Mouse (Mus musculus): ENCODE data around the gene Pdzrn3.
A peak's percentile ranks its signal among the peaks of the same experiment; 100 is the strongest.

The Pdzrn3 gene

GRCm38 (mm10) chr6:101377167-101377934 is at the start of gene Pdzrn3:
Gene Pdzrn3, minus strand, starts transcription at chr6:101377897.
- DNase-seq (ENCODE audit: extremely low spot score) = peak; percentile 70

- DNase-seq (ENCODE audit: extremely low spot score) = no peak
These were observed 49.6 kb upstream of the Pdzrn3 start for GRCm38 (mm10) chr6:101427296-101427695.

GRCm38 (mm10) chr6:101426301-101426700 is 48.6 kb upstream of the Pdzrn3 start:
- DNase-seq (ENCODE audit: extremely low spot score) = no peak

- DNase-seq (ENCODE audit: extremely low spot score) = no peak
These were observed 44.6 kb upstream of the Pdzrn3 start for GRCm38 (mm10) chr6:101422084-101422954.

GRCm38 (mm10) chr6:101418213-101418612 is 40.5 kb upstream of the Pdzrn3 start:
- DNase-seq (ENCODE audit: extremely low spot score) = no peak

GRCm38 (mm10) chr6:101411701-101412100 is 34.0 kb upstream of the Pdzrn3 start:
- peak; percentile 36 for DNase-seq (ENCODE audit: extremely low spot score)

GRCm38 (mm10) chr6:101411064-101411463 is 33.4 kb upstream of the Pdzrn3 start:
- DNase-seq (ENCODE audit: extremely low spot score) = peak; percentile 54

- DNase-seq (ENCODE audit: extremely low spot score) = no peak
These were observed 19.0 kb upstream of the Pdzrn3 start for GRCm38 (mm10) chr6:101396711-101397110.

- no peak for DNase-seq (ENCODE audit: extremely low spot score)
These were observed 18.2 kb upstream of the Pdzrn3 start for GRCm38 (mm10) chr6:101395908-101396307.

- no peak for DNase-seq (ENCODE audit: extremely low spot score)
These were observed 15.1 kb upstream of the Pdzrn3 start for GRCm38 (mm10) chr6:101392801-101393117.

GRCm38 (mm10) chr6:101392107-101392800 is 14.6 kb upstream of the Pdzrn3 start:
- DNase-seq (ENCODE audit: extremely low spot score) = no peak

GRCm38 (mm10) chr6:101385490-101385889 is 7.8 kb upstream of the Pdzrn3 start:
- no peak for DNase-seq (ENCODE audit: extremely low spot score)

- no peak for DNase-seq (ENCODE audit: extremely low spot score)
These were observed 7.3 kb upstream of the Pdzrn3 start for GRCm38 (mm10) chr6:101384958-101385357.

- no peak for DNase-seq (ENCODE audit: extremely low spot score)
These were observed 6.8 kb upstream of the Pdzrn3 start for GRCm38 (mm10) chr6:101384476-101384875.

GRCm38 (mm10) chr6:101382891-101383290 is 5.2 kb upstream of the Pdzrn3 start:
- DNase-seq (ENCODE audit: extremely low spot score) = no peak

GRCm38 (mm10) chr6:101379546-101379945 is 1.8 kb upstream of the Pdzrn3 start:
- no peak for DNase-seq (ENCODE audit: extremely low spot score)

- DNase-seq (ENCODE audit: extremely low spot score) = peak; percentile 91
These were observed 375 bp upstream of the Pdzrn3 start for GRCm38 (mm10) chr6:101377935-101378609.

GRCm38 (mm10) chr6:101376511-101377166 is 1.1 kb downstream of the Pdzrn3 start:
- DNase-seq (ENCODE audit: extremely low spot score) = no peak

- no peak for DNase-seq (ENCODE audit: extremely low spot score)
These were observed 1.6 kb downstream of the Pdzrn3 start for GRCm38 (mm10) chr6:101376049-101376448.

GRCm38 (mm10) chr6:101374721-101375120 is 3.0 kb downstream of the Pdzrn3 start:
- peak; percentile 76 for DNase-seq (ENCODE audit: extremely low spot score)

- no peak for DNase-seq (ENCODE audit: extremely low spot score)
These were observed 3.5 kb downstream of the Pdzrn3 start for GRCm38 (mm10) chr6:101374186-101374585.
